Mouse (Mus musculus) right cerebral cortex, postnatal 14 days (tissue): ENCODE data around the gene Phf20.
A peak's percentile ranks its signal among the peaks of the same experiment; 100 is the strongest.
"Not testable (repeated sequence)": the region's sequence is repeated elsewhere in the genome, so short reads cannot be mapped to it uniquely, and the experiment has no call there.

Experiments used
- DNase-seq: peaks from one replicate; pipeline ENCODE4 v3.0.0; 2022

The Phf20 gene

DNA sequence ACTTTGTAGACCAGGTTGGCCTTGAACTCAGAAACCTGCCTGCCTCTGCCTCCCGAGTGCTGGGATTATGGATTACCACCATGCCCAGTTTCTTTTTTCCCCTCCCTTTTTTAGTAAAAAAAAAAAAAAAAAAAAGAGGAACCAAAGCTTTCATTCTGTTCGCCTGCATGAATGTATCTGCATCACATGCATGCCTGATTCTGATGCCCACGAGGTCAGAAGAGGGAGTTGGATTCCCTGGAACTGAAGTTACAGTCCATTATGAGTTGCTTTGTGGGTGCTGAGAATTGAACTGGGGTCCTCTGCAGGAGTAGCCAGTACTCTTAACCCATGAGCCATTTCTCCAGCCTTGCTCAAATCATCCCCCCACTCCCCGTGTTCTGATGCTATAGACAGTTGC lies 5.2 kb downstream of the Phf20 start:
- DNase-seq = no peak

DNA sequence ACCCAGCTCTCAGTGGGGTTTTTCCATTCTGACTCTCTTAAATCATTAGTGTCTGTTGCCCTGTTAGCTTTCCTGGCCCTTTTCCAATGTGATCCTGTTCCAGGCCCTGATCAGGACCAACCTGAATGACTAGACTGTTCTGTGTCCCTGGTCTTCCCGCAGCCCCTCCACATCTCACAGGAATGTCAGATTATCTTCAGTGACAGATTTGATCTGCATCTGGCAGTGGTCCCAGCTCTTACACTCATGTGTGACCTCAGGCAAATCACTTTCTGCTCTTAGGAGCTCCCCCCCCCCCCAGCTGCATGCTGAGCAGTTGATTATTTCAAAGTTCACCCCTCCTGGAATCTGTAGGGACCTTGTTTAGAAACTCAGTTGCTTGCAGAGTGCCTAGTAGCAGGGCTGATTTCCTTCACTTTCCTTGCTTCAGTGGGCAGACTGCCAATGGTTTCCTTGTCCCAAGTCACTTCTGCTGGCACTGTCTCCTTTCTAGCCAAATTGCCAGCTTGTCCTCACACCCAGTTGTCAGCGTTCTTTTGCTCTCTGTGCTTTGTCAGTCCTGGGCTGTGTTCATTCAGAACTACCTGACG lies 6.7 kb downstream of the Phf20 start:
- peak; percentile 51 for DNase-seq

DNA sequence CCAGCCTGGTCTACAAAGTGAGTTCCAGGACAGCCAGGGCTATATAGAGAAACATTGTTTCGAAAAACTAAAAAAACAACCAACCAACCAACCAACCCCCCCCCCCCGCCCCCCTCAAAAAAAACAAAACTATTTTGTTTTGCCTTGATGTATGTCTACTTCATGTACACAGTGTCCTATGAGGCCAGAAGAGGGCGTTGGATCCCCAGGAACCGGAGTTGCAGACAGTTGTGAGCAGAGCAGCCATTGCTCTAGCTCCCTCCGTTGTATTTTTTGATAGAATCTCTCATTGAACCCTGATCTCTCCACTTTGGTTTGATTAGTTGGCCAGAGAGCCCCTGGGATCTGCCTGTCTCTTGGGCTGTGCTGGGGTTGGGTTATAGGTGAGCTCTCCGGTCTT lies 7.7 kb downstream of the Phf20 start:
- peak; percentile 13 for DNase-seq

DNA sequence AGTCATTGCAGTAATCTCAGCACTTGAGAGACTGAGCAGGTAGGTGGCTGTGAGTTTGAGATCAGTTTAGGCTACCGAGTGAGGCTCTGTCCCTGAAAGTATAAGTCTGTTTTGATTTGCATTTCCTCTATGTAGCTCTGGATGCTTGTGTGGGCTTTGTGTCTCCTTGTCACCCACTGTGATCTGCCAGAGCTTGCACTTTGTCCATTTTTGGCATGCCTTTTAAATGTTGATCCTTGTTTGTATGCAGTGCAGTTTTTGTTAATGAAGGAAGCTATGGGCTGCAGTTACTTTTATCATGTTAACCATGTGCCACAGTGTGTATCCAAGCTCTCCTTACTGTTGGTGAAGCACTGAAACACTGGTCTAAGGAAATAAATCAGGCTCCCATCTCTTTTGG lies 21.5 kb downstream of the Phf20 start:
- no peak for DNase-seq

DNA sequence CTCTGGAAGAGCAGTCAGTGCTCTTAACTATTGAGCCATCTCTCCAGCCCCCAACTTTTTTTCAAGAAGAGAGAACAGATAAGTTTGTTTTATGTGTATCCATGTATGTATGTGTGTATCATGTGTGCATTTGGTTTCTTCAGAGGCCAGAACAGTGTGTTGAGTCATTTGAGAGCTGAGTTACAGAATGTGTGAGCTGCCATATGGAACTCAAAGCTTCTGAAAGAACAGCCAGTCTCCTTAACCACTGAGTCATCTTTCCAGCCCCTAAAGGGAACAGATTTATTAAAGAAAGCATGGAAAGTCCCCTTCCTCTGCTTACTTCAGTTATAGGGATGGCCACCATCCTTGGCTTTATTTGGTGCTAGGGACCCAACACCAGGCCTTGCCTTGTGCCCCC lies 25.8 kb downstream of the Phf20 start:
- no peak for DNase-seq

DNA sequence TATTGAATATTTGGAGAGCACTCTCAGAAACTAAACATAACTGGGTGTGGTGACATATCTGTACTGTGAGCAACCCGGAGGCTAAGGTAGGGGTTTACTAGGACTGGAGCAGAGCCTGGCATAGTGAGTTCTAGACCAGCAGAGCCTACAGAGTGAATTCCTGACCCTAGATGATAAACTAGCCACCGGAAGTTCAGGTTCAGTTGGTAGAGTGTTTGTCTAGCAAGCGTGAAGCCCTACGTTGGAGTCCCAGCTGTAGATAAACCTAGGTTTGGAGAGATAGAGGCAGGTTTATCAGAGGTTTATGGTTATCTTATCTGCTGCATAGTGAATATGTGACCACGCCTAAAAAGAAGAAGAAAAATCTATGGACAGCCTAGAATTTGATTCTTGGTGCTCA lies 27.8 kb downstream of the Phf20 start:
- DNase-seq = no peak

DNA sequence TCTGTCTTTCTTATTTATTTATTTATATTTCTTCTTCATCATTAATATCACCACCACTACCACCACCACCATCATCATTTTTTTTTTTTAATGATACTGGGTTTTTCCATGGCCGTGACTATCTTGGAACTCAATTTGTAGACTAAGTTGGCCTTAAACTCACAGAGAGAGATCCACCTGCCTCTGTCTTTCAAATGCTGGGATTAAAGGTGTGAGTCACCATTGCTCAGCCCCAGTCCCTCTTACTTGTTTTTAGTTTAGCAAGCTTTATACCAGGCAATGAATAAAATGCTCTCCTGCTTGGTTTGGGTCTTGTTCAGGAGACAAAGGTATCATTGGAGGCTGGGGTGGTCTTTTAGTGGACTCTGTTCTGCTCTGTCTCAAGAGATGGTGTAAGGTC lies 31.4 kb downstream of the Phf20 start:
- no peak for DNase-seq

DNA sequence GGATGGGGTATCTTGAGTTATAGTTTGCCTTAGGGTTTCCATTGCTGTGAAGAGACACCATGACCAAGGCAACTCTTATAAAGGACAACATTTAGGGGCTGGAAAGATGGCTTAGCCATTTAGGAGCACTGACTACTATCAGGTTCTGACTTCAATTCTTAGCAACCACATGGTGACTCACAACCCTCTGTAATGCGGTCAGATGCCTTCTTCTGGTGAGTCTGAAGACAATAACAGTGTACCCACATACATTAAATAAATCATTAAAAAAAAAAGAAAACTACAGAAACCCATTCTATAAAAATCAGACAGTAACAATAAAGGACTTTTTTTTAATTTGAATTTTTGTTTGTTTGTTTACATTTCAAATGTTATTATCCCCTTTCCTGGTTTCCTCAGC lies 32.9 kb downstream of the Phf20 start:
- no peak for DNase-seq

DNA sequence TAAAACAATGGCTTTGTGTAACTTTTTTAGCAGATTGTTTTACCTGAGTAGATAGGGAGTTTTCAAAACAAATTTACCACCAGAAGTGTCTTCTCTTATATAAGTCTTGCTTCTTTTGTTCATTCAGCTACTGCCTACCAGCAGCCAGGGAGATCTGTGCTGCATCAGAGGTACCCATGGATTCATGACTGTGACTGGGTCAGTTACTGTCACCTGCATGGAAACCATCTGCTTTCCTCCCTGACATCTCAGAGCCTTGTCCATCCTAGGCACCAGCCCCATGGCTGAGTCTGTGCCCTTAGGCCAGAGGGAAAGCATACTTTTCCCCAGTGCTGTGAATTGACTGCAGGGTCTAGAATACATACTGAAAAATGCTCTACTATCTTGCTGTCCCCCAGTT lies 35.1 kb downstream of the Phf20 start:
- no peak for DNase-seq

DNA sequence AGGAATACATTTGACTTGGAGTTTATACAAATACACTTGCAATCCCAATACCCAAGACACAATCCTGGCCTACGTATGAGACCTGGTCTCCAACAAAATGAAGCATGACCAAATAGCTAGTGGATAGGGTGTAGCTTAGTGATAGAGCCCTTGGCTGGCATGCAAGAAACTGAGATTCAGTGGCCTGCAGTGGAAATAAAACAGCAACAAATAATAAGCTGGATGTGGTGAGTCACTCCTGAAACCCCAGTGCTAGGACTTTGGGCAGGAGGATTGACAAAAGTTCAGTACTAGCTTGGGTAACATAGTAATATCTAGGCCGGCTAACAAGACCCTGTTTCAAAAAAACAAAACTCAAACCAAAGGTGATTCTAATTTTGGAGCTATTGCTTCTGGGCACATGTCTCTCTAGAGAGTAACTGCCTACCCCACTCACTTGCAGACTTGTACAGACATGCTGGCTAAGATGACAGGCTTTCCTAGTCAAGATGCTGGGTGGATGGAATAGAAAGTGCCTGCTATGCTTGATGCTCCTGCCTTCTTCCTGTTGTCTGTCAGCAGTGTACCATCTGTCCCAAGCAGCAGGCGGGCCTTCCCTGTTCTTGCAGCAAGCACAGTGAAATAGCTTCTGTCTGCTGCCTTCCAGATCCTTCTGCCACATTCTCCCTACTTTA lies 37.1 kb downstream of the Phf20 start:
- DNase-seq = peak; percentile 48

DNA sequence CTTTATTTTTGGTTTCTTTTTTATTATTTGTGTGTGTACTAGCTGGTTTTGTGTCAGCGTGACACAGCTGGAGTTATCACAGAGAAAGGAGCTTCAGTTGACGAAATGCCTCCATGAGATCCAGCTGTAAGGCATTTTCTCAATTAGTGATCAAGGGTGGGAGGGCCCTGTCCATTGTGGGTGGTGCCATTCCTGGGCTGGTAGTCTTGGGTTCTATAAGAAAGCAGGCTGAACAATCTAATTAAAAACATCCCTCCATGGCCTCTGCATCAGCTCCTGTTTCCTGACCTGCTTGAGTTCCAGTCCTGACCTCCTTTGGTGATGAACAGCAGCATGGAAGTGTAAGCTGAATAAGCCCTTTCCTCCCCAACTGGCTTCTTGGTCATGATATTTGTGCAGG lies 37.8 kb downstream of the Phf20 start:
- not testable (repeated sequence) for DNase-seq

DNA sequence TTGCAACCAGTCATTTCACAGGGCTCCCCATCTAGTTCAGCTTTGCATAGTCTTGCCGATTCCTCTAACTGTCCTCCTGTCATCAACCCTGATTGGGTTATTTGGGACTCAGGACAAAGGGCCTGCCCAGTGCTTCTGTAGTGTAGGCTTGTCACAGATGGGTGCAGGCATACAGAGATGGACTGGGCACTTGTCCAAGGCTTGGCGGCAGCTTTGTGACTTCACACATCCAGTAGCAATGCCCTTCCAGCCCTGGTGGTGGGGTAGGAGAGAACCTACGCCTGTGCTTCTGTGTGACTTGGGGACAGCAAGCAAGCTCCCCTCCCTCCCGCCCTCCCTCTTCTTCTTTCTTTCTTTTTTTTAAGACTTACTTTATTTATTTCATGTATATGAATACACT lies 39.6 kb downstream of the Phf20 start:
- peak; percentile 57 for DNase-seq

DNA sequence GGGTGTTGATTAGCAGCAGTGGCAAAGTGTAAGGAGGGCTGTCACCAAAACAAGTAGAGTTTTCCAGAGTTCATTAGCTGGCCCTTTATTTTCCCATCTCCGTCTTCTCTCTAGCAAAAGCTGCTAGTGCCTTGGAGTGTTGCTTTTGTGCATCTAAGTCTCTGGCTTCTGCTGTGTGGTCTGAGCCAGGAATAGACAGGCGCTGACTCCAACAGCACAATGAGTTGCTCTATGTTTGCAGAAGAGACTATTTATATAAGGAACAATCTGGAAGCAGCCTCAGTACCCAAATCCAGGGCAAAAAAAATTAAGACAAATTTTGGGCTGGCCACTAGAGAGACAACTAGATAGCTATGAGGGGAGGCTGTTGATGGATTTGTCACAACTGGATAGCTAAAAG lies 45.4 kb downstream of the Phf20 start:
- no peak for DNase-seq

DNA sequence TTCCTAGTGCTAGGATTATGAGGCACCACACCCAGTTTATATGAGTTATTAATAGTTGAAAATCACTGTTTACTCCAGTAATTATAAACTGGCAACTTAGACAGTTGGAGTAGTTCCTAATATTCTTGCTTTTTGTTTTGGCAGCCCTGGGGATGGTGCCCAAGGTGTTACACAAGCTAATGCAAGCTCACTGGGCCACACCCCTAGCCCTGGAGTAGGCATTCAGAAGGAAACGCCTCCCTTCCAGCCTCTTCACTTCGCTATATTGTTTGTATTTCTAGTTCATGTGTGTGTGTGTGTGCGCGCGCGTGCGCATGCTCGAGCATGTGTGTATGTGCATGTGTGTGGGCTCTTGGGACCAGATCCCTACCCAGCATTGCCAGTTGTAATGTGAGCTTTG lies 46.7 kb downstream of the Phf20 start:
- DNase-seq = no peak

DNA sequence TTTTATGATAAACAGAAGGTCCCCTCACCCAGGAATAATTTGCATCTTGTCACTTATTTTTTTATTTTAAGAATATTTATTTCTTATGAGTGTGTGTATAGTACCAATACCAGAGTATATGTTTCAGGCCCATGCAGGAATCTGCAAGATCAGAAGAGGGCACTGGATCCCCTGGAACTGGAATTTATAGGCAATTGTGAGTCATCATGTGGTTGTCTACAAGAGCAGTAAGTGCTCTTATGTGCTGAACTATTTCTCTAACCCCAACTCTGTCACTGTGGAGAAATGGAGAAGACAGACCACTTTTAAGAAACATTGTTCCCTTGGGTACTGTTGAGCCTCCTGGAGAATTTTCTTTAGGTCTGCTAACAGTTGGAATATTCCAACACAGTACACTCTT lies 51.3 kb downstream of the Phf20 start:
- DNase-seq = no peak

DNA sequence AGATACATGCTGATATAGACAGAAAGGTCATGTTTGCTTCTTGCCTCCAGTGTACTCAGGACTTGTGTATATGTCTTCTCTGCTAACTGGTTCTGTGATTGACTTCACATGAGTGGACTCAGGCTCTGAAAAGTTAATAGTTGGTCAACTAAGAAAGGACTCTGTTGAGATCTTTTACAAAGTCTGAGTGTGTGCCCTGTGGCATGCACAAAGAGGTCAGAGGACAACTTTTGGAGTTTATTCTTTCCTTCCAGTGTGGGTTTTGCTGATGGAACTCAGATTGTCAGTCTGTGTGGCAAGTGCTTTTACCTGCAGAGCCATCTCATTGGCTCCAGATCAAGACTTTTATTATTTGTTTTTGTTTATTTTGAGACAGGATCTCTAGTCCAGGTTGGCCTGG lies 54.5 kb downstream of the Phf20 start:
- no peak for DNase-seq

DNA sequence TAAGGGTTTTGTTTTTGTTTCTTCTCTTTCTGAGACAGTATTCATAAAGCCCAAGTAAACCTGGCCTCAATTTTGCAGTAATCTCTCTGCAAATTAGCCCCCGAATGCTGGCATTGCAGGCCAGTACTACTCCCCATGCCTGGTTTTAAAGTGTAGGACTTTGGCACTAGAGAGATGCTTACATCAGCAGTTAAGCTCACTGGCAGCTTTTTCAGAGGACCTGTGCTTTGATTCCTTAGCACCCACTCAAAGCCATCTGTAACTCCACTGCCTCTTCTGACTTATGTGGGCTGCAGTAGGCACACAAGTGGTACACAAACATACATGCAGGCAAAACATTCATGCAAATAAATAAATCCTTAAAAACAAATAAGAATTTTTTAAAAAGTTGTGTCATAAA lies 55.0 kb downstream of the Phf20 start:
- no peak for DNase-seq

DNA sequence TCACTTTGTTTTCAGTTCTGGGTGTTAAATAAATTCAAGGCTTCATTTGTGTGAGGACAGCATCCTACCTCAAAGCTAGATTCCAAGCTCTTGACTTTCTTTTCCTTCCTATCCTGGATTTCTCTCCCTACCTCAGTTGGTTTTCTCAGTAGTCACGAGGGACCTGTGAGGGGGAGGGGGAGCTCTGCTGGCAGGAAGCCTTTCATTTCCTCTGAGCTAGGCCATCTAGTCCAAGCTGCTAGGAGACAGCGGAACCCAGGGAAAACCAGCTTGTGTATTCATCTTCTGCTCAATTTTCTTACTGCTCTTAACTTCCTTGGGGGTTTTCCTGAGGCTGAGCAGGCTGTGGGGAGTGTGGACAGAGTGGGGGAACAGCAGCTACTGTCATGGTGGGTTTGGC lies 60.8 kb downstream of the Phf20 start:
- peak; percentile 56 for DNase-seq

DNA sequence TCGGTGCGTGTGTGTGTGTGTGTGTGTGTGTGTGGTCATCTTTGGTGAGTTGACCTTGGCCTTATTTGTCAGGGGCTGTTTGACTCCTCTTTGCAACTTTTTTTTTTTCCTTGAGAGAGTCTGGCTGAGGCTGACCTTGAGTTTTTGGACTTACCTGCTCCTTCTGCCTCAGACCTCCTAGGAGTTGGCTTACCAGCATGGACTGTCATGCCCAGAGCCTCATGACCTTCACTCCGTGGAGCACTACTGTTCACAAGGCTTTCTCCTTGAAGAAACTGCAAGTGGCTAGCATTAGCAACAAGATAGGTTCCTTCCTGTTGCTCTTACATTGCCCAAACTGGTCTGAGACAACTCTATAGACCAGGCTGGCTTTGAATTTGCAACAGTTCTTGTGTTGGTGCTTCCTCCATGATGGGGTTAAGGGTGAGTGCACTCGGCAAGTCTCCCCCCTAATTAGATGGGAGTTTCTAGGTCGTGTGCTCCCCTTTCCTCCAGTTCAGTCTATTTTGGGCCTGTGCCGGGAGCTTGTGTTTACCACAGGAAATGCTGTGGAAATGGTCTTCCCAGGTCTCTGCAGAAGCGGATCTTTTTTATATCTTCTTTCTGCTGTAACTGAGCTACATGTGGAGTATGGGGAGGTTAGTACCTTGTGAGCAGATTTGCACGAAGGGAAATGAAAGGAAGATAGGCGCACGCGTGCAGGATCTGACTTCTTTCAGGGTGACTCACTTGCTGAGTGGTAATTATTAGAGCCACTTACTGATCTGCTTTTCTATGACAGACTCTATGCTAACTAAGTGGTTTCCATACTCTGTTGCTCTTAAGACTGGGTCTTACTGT lies 61.9 kb downstream of the Phf20 start:
- no peak for DNase-seq

DNA sequence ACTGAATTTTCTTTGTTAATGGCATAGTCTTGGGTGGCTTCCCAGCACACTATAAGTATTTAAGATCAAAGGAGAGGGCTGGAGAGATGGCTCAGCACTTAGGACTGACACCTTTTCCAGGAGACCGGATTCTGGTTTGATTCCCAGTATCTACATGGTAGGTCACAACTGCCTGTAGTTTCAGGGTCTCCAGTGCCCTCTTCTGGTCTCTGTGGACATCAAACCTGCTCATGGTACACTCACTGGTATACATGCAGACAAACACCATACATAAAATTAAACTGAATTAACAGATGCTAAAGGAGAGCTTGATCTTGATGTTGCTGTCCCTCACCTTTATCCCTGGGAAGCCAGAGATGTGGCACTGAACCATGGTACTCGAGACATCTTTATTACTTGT lies 64.7 kb downstream of the Phf20 start:
- no peak for DNase-seq

DNA sequence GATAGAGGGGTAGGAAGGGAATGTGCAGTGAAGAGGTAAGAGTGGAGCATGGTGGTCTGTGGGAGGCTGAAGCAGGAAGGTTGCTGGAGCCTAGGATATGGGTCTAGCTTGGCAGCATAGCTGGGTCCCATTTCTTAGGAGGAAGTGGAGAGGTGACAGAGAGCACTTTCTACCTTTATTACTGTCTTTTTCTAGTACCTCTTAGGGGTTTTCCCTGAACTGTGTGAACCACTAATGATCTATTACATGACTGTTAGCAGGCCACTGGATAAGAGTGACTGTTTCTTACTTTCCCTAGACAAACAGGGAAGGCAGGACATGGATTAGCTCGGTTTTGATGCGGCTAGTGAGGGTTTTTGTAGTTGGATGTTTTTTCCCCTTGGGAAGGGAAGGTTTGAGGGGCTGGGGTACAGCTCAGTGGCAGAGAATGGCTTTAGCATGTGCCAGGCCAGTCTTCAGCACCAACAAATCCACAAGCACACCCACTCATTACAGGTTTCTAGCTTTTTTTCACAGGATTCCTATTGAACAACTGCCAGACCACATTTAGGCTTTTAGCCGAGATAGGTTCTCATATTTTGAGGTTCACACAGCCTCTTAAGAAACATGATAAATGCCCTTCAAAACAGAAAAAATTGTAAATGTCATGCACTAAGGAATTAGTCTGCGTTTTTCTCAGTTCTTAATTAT lies 67.1 kb downstream of the Phf20 start:
- no peak for DNase-seq

DNA sequence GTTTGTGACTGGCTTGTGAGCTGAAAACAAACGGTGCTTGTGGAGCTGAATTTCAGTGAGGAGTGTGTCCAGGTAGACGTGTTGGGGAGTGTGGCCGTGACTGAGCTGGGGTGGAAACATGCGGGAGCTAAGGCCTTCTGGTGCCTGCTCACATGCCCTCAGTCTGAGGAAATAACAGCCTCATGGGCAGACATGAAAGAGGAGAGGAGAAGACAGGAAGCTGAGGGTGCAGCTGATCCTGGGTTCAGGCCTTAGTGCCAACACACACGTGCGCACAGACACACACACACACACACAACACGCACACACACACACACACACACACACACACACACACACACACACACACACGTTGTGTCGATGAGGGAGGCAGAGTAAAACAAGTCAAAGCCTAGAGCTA lies 71.4 kb downstream of the Phf20 start:
- DNase-seq = no peak

DNA sequence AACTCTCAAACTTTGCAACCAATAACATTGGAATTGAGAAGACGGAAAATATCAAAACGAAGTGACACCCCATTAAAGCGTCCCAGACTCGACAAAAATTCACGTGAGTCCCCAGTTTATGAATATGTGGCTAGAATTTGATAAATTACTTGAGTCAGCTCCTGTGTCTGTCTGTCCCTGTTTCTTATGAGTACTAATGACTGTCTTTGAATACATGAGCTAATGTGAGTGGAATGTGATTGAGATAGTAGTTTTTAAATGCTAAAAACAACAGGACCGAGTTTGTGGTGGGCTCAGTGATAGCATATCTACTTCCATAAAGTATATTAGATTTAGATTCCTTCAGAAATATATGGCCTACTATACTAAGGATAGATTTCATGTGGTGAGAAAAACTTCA lies 76.3 kb downstream of the Phf20 start:
- DNase-seq = no peak
